In the genomic region with DNA sequence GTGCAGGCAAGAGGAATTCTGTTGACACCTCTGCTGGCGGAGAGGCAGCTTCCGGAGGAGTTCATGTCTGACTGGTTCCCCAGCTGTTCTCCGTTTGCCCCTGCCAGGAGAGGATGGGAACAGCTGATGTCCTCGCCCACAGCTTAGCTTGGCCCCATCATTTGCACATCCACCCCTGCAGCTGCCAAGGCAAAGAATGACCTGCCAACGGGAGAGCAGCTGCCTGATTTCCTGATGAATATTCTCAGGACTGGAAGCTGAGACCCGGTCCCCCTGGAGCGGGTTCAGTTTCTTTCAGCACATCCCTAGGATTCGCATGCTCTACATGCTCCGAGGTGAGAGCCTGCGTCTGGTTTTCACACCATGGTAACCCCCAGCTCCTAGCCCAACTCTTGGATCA, we compare ENCODE assay signal across 9 mouse cellular contexts. TPM values are rescaled to one million over a fixed set of nuclear protein-coding genes. Genes with fewer than 3 reads are reported as not detected.
DNase-seq lines count a peak whose midpoint lies in the region; ATAC-seq and TF ChIP-seq lines count a peak whose summit lies in the region.
"Had no signal": no experiment of that assay in that cellular context is flagged by ENCODE, and none has a peak within 500 bp of the region (broad histone marks: within the 10 kb centered on the region; RNA-seq: fewer than 3 reads in every experiment).

No protein-coding gene starts in this region.

- TF ChIP-seq CTCF in hindbrain, postnatal 0 days (IDR thresholded peaks at IDR 0.05; ENCODE audit: low read depth) = 0 out of 2 replicates have a peak, but pooled peaks have one; percentile 9

- no peaks in the 10 kb centered on the region for H3K9me3 ChIP-seq in hindbrain, embryonic 10.5 days
- H3K9me3 ChIP-seq in hindbrain, embryonic 13.5 days = no peaks in the 10 kb centered on the region
- H3K9me3 ChIP-seq in hindbrain, postnatal 0 days (ENCODE audit: low read length) = no peaks in the 10 kb centered on the region

- H3K4me3 ChIP-seq in hindbrain, embryonic 10.5 days = no peak overlapping the region
- no peak overlapping the region for H3K4me3 ChIP-seq in hindbrain, embryonic 13.5 days
- no peak overlapping the region for H3K4me3 ChIP-seq in hindbrain, postnatal 0 days (ENCODE audit: low read length)
- no peak overlapping the region for H3K4me3 ChIP-seq in myocyte

- no peak overlapping the region for H3K27ac ChIP-seq in hindbrain, embryonic 10.5 days
- no peak overlapping the region; the same call in 1 of the 2 replicates for H3K27ac ChIP-seq in hindbrain, embryonic 13.5 days
- peak overlapping the region; percentile 15; the same call in 1 of the 2 replicates for H3K27ac ChIP-seq in hindbrain, postnatal 0 days

- 72% methylated on average over 10 of the region's 10 CpGs for WGBS in hindbrain, embryonic 10.5 days
- 35% methylated on average over 10 of the region's 10 CpGs for WGBS in hindbrain, embryonic 13.5 days
- 42% methylated on average over 10 of the region's 10 CpGs for WGBS in hindbrain, postnatal 0 days

- TF ChIP-seq POLR2A in myocyte (IDR thresholded peaks at IDR 0.05; ENCODE audit: insufficient read length, low read depth) = no peak

- no peaks in the 10 kb centered on the region for H3K79me2 ChIP-seq in myocyte (ENCODE audit: control insufficient read depth, insufficient read depth)

- no peak overlapping the region for H3K4me2 ChIP-seq in hindbrain, embryonic 13.5 days
- H3K4me2 ChIP-seq in hindbrain, postnatal 0 days (ENCODE audit: low read depth, low read length) = no peak overlapping the region
- peak overlapping the region; percentile 50 for H3K4me2 ChIP-seq in myocyte (ENCODE audit: low read depth)

- H3ac ChIP-seq in myocyte (ENCODE audit: control insufficient read depth, insufficient read length) = no peak overlapping the region

- ATAC-seq in hindbrain, embryonic 13.5 days (ENCODE audit: low FRiP score) = no peak
- ATAC-seq in hindbrain, postnatal 0 days = peak; percentile 81

- H3K36me3 ChIP-seq in hindbrain, embryonic 10.5 days = no peaks in the 10 kb centered on the region
- no peaks in the 10 kb centered on the region for H3K36me3 ChIP-seq in hindbrain, embryonic 13.5 days
- H3K36me3 ChIP-seq in hindbrain, postnatal 0 days (ENCODE audit: insufficient read depth, low read length) = no peaks in the 10 kb centered on the region
- H3K36me3 ChIP-seq in myocyte (ENCODE audit: control insufficient read depth, insufficient read depth) = no peaks in the 10 kb centered on the region

- DNase-seq in hindbrain, embryonic 10.5 days (ENCODE audit: low spot score) = peak; percentile 18
- DNase-seq in frontal cortex, postnatal 25 days (ENCODE audit: low spot score in 2 of 2) = peak; percentile 13 to 22
- peak; percentile 83 for DNase-seq in hindbrain, postnatal 0 days (ENCODE audit: low spot score)
- no peak for DNase-seq in ovary, postnatal 10 days (ENCODE audit: low spot score)
- no peak for DNase-seq in kidney, postnatal 36 days
- DNase-seq in embryo, embryonic 10 days (ENCODE audit: low spot score) = no peak
- DNase-seq: thymus, postnatal 14 days had no signal

- H3K27me3 ChIP-seq in hindbrain, embryonic 10.5 days (ENCODE audit: insufficient read depth, poor library complexity, severe bottlenecking) = no peaks in the 10 kb centered on the region
- H3K27me3 ChIP-seq in hindbrain, embryonic 13.5 days = no peaks in the 10 kb centered on the region
- no peaks in the 10 kb centered on the region for H3K27me3 ChIP-seq in hindbrain, postnatal 0 days (ENCODE audit: insufficient read depth, low read length)
- no peaks in the 10 kb centered on the region for H3K27me3 ChIP-seq in myocyte (ENCODE audit: control insufficient read depth, insufficient read depth, insufficient read length)

- H3K9ac ChIP-seq in hindbrain, embryonic 13.5 days = no peak overlapping the region
- H3K9ac ChIP-seq in hindbrain, postnatal 0 days (replicated peaks; ENCODE audit: low read length) = no peak overlapping the region

- no peaks in the 10 kb centered on the region; the same call in 1 of the 2 replicates for H3K4me1 ChIP-seq in hindbrain, embryonic 10.5 days (replicated peaks)
- peaks cover 6% of the 10 kb centered on the region; the same call in 1 of the 2 replicates for H3K4me1 ChIP-seq in hindbrain, embryonic 13.5 days (replicated peaks)
- H3K4me1 ChIP-seq in hindbrain, postnatal 0 days (ENCODE audit: insufficient read depth, low read length) = no peaks in the 10 kb centered on the region

TF ChIP-seq in myocyte, 11 proteins besides CTCF, POLR2A, EP300 and RAD21:
- TF ChIP-seq MYOD1 (IDR thresholded peaks at IDR 0.05; ENCODE audit: control insufficient read depth in 1 of 3, insufficient read length in 2 of 3, low read depth in 2 of 3) = peak; percentile 90 to 100 (median 99)
- no peak for TF ChIP-seq REST (IDR thresholded peaks at IDR 0.05; ENCODE audit: insufficient read depth, insufficient read length)
- TF ChIP-seq TCF12 (IDR thresholded peaks at IDR 0.05; ENCODE audit: insufficient read depth, poor library complexity, severe bottlenecking) = peak; percentile 98
- peak; percentile 99 to 100 (median 99) for TF ChIP-seq MYOG (IDR thresholded peaks at IDR 0.05; ENCODE audit: control insufficient read depth in 1 of 3, insufficient read depth in 1 of 3, insufficient read length in 2 of 3, low read depth in 2 of 3)
- no peak for TF ChIP-seq MAX (IDR thresholded peaks at IDR 0.05; ENCODE audit: low read depth)
- TF ChIP-seq CEBPB (IDR thresholded peaks at IDR 0.05; ENCODE audit: insufficient read depth, poor library complexity, severe bottlenecking) = no peak
- TF ChIP-seq SRF (IDR thresholded peaks at IDR 0.05; ENCODE audit: control insufficient read depth, insufficient read length, low read depth) = no peak
- peak; percentile 98 for TF ChIP-seq TCF3 (IDR thresholded peaks at IDR 0.05; ENCODE audit: insufficient read length, low read depth)
- no peak for TF ChIP-seq USF1 (IDR thresholded peaks at IDR 0.05; ENCODE audit: low read depth)
- TF ChIP-seq E2F4 (IDR thresholded peaks at IDR 0.05; ENCODE audit: insufficient read depth) = no peak
- TF ChIP-seq POLR2AphosphoS2 (IDR thresholded peaks at IDR 0.05; ENCODE audit: insufficient read length, low read depth) = no peak

RNA-seq across cellular contexts. Expression of a gene that starts 24.0 kb away (rescaled TPM):
- 2.0 TPM in 2 replicates for polyA plus RNA-seq in hindbrain, embryonic 10.5 days (2016; fragmentation: Nextera tagmentation; extraction: Ambion mirVana)
- 2.6 and 3.1 TPM in 2 replicates for polyA plus RNA-seq in hindbrain, embryonic 13.5 days (2015; fragmentation: Nextera tagmentation; extraction: Ambion mirVana)
- total RNA-seq in hindbrain, postnatal 0 days (2014; rRNA removed) = 12.3 and 24.1 TPM in 2 replicates
- 3.5 and 4.0 TPM in 2 replicates for polyA plus RNA-seq in hindbrain, postnatal 0 days (2015; fragmentation: Nextera tagmentation; extraction: Ambion mirVana)
- polyA plus RNA-seq in myocyte (2012; fragmentation: generic; extraction: Trizol) = 7.2 TPM

Comparison
In these comparisons a context has a peak if more than half of its experiments do, and no peak if none do; other contexts are left out.
1. DNase-seq: peak in hindbrain, embryonic 10.5 days (single experiment), frontal cortex, postnatal 25 days (2 of 2) and hindbrain, postnatal 0 days (single experiment); none in ovary, postnatal 10 days (single experiment), kidney, postnatal 36 days (0 of 2) and embryo, embryonic 10 days (single experiment).